Mouse (Mus musculus) thymus, postnatal 25 days (tissue): ENCODE data around the gene Stk39.

ENCODE experiments used
- DNase-seq: peaks from one replicate; pipeline ENCODE4 v3.0.0; 2022

Stk39 gene

DNA sequence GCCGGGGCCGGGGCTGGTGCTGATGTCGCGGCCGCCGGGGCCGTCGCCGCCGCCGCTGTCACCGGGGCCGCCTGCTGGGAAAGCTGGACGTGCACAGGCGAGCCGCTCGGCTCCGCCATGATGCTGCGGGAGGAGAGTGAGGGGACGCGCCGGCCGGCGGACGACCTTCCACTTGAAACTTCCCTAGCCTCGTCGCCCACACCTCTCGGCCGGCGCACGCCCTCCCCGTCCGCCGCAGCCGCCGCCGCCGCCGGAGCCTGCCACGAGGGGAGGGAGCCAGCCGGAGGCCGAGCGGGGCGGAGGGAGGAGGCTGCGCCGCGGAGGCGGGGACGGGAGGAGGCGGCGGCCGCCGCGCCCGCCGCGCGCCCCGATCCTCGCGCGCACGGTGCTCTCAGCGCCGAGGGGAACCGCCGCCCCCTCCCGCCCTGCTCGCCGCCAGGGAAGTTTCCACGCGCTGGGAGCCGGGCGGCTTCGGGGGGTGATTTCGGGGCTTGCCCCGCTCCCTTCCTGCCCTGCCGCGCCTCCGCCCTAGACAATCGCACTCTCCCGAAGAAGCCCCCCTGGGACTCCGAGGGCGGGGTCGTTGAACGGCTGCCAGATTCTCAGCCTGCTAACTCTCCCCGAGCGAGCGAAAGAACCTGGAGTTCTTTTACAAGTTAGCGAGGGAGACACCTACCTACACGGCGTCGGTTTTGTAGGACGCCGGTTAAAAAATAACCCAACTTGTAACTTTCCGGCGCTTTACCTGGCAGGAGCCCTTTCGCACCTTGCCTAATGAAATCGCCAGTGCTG is at the start of gene Stk39:
Gene Stk39 (minus strand): TSS at position 510 of the 792 bp plus-strand sequence.
- peak; percentile 78 for DNase-seq

DNA sequence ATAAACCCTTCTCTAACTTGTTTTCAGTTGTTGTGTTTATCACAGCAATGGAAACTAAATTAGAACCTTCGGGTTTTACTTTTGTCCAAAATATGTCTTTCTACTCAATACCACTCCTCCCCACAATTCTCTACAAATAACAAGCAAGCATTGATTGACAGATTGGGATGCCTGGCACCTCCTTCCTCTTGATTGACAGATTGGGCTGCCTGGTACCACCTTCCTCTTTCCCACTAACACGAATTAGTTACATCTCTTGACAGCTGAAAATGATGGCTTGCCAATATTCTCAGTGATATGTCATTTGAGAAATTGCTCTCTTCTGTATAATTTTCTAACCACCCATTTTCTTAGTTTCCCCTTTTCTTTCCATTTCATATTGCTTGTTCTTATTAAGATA is 43.3 kb upstream of the Stk39 start:
- no peak for DNase-seq

DNA sequence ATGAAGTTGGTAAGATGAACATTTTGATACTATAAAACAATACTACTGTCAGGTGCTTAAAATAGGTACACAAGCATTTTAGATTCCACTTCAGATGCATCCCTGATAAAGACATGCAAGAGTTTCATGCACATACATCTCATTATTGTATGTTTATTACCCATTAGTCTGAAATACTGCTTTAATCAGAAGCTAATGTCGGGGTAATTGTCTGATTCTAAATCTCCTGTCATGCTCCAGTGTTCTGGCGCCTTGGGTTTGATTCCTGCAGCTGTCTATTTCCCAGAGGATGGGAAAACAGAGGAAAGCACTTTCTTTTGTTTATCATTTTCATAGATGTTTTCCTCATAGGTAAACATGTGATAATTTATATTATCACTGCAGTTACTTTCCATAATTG is 31.1 kb upstream of the Stk39 start:
- no peak for DNase-seq

DNA sequence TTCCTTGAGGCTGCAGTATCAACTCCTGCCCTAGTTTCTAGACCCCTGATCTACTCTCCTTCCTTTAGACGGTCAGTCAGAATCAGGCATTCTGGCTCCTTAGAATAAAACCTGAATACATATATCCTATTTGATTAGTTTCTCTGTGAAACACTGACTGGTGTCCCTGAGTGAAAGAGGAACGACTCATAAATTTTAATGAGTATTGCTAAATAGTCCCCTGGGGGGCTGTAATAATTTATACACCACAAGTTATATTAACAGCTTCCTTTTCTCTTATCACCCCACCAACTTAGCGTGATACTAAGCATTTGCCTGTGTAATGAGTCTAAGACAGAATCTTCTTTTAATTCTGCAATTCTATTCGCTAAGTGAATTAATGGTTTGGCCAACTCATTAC is 30.7 kb upstream of the Stk39 start:
- no peak for DNase-seq

DNA sequence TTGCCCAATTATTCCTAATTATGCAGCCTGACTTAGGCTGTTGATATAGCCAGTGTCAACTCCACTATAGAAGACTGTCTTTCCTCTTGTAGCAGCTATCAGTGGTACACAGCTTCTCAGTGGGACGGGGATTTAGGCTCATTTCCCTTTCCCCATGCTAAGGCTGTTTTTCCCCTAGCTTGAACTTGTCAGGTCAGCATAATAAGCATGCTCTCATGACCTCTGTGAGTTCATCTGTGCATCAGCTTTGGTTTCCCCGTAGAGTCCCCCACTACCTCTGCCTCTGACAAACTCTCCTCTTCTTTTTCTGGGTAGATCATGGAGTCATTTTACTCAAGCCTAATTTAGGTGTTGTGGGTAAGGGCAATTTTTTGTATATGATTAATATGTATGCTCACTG is 30.2 kb upstream of the Stk39 start:
- no peak for DNase-seq

GRCm38 (mm10) chr2:68486275-68486674 is 14.2 kb upstream of the Stk39 start:
- DNase-seq, result no peak

GRCm38 (mm10) chr2:68485141-68485540 is 13.1 kb upstream of the Stk39 start:
- DNase-seq, result peak; percentile 38

DNA sequence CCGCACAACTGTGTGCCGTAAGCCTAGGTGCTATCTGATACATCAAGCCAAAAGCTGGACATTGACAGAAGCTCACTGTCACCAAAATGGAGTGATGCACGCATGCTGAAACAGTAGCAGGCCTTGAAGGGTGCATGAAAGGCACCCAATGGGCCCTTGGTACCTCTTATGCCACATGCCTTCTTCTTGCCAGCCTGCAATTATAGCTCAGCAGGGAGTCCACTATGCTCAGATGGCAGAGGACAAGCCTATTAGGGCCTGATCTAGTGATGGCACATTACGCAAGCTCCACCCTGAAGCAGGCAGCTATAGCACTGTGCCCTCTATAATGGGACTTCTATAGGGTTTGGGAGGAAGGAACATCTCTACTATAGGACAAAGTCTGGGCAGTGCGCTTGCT is 10.8 kb upstream of the Stk39 start:
- no peak for DNase-seq

GRCm38 (mm10) chr2:68479823-68480222 is 7.8 kb upstream of the Stk39 start:
- no peak for DNase-seq

DNA sequence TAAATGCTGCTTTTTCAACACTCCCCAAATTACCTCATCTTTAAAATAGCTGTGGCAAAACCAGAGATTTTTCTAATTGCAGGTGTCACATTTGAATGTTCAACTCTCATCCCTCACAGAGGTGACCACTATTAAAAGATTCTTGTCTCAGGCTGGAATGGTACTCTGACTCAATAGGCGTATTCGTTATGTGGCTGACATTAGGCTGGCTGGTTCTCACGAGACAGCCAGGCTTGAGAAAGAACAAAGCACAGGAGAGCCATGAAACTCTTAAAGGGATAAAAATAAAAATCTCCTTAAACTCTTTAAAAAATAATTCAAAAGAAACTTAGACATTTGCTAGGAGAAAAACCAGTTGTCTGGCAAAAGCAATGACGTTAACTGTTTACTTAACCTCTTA is 853 bp upstream of the Stk39 start:
- DNase-seq, result no peak

DNA sequence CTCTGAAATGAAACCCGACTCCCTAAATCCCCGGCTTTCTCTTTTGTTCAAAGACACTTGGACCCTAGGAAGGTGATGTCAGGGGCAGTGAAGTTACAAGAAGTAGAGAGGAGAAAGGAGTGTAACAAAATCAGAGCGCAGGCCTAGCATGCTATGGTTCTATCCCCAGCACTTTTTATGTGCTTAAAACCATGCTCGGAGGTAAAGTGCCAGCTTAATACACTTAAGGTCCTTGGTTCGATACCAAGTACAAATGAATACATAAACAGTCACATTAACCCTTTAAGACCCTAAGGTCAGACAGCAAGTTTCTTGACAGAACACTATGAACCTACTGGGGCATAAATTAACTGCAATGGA is 463 bp upstream of the Stk39 start:
- DNase-seq, result no peak

- DNase-seq, result peak; percentile 67
These were observed 943 bp downstream of the Stk39 start for GRCm38 (mm10) chr2:68470891-68471758.

DNA sequence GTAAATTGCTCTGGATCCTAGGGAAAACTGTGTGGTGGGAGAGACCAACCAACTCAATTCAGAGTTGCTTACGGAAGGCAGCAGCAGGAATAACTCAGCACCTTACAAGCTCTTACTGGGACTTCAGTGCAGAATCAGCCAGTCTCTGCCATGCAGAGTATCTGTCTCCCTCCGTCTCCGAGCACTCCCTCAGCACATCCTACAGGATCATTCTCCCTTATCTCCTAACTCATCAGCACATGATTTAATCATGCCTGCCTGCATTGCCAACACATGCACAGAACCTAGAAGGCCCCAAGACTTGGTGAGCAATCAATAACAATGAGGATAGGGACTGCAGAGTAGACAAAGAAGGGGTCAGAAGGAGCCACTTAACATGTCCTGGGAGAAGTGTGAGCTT is 2.6 kb downstream of the Stk39 start:
- DNase-seq, result no peak

- peak; percentile 66 for DNase-seq
These were observed 3.4 kb downstream of the Stk39 start for GRCm38 (mm10) chr2:68468698-68469097.

GRCm38 (mm10) chr2:68468259-68468658 is 3.8 kb downstream of the Stk39 start:
- DNase-seq, result no peak

- no peak for DNase-seq
These were observed 4.7 kb downstream of the Stk39 start for GRCm38 (mm10) chr2:68467085-68467978.

GRCm38 (mm10) chr2:68466124-68467070 is 5.7 kb downstream of the Stk39 start:
- DNase-seq, result peak; percentile 72

GRCm38 (mm10) chr2:68465266-68466123 is 6.6 kb downstream of the Stk39 start:
- no peak for DNase-seq

GRCm38 (mm10) chr2:68464456-68464855 is 7.6 kb downstream of the Stk39 start:
- no peak for DNase-seq

DNA sequence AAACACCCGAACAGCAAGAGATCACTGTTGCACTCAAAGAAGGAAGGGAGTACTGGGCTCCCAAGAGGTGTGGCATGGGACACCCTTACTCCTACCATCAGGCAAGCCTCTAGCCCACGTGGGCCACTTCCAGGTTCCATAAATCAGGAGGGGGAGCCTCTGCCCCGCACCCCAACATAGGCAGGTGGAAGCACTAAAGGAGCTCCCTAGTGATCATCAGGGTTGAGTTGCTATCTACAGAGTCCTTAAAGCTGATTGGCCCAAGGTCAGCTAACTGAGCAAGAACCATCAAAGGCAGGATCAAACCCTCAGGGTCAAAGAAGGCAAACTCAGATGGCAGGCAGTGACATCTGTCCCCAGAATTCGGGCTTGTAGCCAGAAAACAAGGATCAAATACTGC is 8.3 kb downstream of the Stk39 start:
- DNase-seq, result no peak

GRCm38 (mm10) chr2:68458115-68458514 is 14.0 kb downstream of the Stk39 start:
- no peak for DNase-seq
